Mouse (Mus musculus) spleen, postnatal 36 days (tissue): Measurements from ENCODE around the gene Tuba3a.
A peak's percentile ranks its signal among the peaks of the same experiment; 100 is the strongest.
"Not testable (repeated sequence)": the region's sequence is repeated elsewhere in the genome, so short reads cannot be mapped to it uniquely, and the experiment has no call there.

Experiments used
- DNase-seq, 2 experiments: peaks; one replicate each; pipeline ENCODE4 v3.0.0; 2022; ENCODE audit warnings: low spot score in 2 of 2, mixed read lengths in 1 of 2

Gene Tuba3a

DNA sequence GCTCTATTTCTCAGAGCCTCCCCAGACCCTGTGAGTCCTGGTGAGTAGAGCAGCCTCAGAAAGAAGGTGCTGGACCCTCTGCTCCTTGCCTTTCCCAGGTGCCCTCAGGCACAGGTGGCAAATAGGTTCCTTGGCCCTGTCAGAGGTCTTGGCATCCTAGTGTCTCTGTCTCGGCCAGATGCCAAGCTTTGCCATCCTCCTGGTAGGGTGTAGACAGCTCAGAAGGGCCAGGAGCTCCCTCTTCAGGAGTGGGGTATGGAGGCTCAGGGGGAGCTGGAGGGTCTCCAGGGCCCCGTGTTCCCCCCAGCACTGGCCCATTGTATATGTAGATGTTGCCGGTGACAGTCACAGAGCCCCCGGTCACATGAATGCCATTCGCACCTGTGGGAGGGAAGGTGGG lies 21.2 kb upstream of the Tuba3a start:
- no peak for DNase-seq

GRCm38 (mm10) chr6:125305465-125305864 lies 19.6 kb upstream of the Tuba3a start:
- no peak for DNase-seq

DNA sequence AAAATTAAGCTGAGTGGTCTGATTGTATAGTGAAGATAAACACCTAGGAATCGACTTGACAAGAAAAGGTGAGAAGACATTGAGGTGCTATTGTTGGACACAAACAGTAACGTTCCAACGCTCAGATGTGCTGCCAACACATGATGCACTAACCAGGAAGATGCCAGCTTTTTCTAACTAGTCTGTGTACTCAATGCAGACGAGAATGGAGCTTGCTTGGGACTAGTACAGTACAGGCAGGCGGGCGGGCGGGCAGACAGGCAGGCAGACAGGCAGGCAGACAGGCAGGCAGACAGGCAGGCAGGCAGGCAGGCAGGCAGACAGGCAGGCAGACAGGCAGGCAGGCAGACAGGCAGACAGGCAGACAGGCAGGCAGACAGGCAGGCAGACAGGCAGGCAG lies 18.6 kb upstream of the Tuba3a start:
- not testable (repeated sequence) for DNase-seq

DNA sequence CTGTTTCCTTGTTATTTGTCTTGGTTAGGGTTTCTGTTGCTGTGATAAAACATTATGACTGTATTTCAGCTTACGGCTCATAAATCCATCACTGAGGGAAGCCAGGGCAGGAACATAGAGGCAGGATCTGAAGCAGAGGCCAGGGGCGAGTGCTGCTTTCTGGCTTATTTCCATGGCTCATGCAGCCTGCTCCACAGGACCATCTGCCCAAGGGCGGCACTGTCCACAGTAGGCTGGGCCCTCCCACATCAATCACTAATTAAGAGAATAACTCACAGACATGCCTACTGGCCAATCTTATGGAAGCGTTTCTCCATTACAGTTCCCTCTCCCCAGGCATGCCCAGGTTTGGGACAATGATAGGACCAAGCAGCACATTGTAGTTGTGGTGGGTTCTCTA lies 17.4 kb upstream of the Tuba3a start:
- no peak for DNase-seq

DNA sequence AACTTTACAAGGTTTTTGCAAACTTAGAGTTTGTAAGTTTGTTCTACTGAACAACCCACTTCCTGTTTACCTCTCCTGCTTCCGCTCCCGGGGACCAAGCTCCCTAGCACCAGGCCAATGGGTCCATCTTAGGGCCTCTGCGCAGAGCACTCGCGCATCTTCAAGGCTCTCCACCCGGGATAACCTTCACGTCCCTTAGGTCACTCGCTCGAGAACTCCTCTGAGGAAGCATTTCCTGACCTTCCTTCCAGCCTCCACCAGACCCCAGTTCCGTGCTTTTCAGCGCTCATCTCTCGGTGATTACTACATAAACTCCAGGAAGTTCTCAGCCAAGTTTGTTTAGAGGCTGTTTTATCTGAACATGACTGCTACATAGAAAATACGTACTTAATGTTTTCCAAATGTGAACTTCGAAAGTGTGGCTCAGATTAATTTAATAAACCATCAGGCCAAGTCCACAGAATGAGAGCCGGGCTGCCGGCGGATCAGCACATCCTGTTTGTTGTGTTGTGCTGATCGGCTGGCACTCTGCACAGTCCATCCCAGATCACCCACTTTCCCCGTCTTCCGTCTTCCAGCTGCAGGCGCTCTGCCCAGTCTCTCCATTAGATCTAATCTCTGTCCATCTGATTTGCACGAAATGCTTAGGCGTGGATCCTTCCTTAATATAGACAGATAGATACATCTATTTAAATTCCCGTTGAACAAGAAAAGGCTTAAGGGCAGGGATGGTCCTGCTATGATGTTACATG lies 16.6 kb upstream of the Tuba3a start:
- DNase-seq: peak in 1 of 2 experiments; percentile 11

- no peak for DNase-seq
Measured at GRCm38 (mm10) chr6:125300982-125301381, 15.1 kb upstream of the Tuba3a start.

DNA sequence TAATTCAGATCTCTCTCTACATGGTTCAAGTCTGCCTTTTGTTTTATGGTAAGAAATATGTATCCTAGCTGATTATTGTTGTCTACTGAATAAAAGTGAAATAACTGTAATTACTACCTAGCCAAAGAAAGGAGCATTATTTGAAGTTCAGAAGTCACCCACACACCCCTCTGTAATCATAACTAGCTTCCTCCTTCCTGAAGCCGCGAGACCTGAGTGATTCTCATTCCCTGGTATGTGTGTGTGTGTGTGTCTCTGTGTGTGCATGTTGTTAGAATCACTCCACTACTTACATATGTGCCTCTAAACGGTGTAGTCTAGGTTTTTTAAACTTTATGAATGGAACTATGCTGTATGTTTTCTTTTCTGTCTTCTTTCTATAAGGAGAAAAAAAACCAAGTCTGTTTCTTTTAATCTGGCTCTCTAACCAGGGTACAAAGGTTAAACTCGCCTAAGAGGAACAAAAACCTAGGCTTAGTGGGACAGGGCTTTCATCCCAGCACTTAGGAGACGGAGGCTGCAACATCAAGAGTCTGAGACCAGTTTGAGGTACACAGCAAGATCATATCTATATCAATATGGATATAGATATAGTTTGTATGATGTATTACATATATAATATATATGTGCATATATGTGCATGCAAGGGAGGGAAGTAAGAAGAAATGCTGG lies 11.4 kb upstream of the Tuba3a start:
- DNase-seq: no peak

- DNase-seq: no peak
Measured at GRCm38 (mm10) chr6:125294049-125294448, 8.2 kb upstream of the Tuba3a start.

GRCm38 (mm10) chr6:125292256-125292655 lies 6.4 kb upstream of the Tuba3a start:
- no peak for DNase-seq

DNA sequence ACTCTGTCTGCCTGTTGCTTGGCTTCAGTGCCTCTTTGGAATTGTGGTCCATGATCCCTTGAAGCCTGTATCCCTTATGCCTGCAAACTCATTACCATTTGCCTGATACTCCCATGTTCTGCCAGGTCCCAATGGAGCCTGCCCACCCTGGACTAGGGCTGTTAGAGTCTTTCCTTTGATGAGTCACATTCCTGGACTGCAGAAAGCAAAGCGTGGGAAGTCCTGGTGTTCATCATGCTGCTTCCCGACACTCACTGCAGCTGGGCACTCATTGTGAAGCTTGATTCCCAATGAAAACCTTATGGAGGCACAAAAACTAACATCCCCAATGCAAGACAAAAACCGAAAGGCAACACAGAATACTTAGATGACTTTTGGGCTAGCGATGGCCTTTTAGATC lies 5.5 kb upstream of the Tuba3a start:
- no peak for DNase-seq

DNA sequence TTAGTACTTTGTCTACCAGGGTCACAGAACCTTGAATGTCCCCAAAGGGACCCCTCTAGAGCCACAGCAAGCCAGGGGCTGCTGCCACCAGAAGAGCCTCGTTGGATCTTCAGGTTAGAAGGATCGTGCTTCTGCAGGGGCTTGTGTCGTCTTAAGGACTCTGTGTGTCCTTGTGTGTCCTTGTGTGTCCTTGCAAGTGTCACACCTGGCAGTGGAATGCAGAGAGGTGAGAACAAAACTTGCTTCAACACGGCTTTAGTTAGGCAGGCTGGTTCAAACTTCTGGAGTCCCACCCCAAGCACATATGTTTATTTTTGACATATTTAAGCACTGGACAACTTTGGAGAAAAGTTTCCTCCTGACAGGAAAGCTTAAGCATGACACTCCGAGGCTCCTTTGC lies 2.9 kb upstream of the Tuba3a start:
- DNase-seq: no peak

DNA sequence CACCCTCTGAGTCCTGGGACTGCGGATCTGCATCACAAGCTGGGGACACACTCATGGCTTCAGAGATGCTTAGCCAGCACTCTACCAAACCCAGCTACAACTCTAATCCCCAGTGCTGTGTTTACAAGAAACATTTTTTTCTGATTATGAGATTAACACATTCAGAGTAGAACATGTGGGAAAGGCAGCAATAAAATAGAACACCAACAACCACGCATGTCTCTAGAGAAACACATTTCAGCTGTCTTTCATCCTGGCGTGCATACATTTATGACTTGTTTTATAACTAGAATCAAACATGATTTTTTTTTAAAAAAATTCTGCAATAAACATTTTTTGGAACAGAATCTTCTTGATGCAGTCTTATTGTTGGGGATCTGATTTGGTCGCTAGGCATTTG lies 1.1 kb upstream of the Tuba3a start:
- no peak for DNase-seq

GRCm38 (mm10) chr6:125284751-125285150 lies 1.1 kb downstream of the Tuba3a start:
- no peak for DNase-seq

GRCm38 (mm10) chr6:125284250-125284649 lies 1.6 kb downstream of the Tuba3a start:
- no peak for DNase-seq

GRCm38 (mm10) chr6:125282721-125283120 lies 3.1 kb downstream of the Tuba3a start:
- DNase-seq: not testable (repeated sequence)

DNA sequence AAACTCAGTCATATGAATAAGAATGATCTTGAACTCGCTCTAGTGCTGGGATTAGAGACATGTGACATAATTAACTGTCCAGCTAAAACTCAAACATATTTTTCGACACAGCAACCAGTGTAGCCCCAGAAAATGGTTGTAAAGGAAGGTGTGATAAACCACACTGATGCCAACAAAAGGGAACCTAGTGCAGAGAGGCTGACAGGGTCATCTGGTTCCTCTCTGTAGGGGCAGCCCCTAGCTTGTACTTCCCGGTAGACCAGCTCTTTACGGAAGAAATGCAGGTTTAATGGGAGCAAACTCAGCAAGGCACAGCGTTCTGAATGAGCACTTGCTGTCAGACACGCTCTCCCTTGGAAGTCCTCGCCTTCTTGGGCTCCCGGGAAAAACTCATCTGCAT lies 6.1 kb downstream of the Tuba3a start:
- peak; percentile 19 to 41 for DNase-seq

- DNase-seq: peak in 1 of 2 experiments; percentile 25
Measured at GRCm38 (mm10) chr6:125274841-125275563, 10.8 kb downstream of the Tuba3a start.

DNA sequence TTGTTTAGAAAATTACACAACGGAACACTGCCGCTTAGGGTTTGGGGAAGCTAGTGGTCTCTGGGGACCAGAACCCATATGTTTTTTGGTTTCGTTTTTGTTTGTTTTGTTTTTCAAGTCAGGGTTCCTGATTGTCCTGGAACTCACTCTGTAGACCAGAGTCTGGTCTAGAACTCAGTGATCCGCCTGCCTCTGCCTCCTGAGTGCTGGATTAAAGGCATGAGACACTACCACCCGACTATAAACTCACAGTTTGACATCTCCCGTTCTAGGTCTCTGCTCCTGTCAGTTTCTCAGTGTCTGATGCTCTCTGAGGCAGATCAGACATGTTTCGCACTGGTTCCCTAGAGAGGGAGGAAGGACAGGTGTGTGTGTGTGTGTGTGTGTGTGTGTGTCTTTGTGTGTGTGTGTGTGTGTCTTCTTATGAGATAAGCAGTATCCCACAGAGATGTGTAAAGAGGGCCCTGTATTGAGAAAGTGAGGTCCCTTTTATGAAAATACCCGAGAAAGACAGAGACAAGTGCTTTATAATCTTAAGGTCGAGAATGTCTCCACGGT lies 13.5 kb downstream of the Tuba3a start:
- peak; percentile 56 to 64 for DNase-seq

GRCm38 (mm10) chr6:125271455-125272227 lies 14.2 kb downstream of the Tuba3a start:
- peak; percentile 80 to 86 for DNase-seq

GRCm38 (mm10) chr6:125268799-125269198 lies 17.0 kb downstream of the Tuba3a start:
- DNase-seq: no peak

DNA sequence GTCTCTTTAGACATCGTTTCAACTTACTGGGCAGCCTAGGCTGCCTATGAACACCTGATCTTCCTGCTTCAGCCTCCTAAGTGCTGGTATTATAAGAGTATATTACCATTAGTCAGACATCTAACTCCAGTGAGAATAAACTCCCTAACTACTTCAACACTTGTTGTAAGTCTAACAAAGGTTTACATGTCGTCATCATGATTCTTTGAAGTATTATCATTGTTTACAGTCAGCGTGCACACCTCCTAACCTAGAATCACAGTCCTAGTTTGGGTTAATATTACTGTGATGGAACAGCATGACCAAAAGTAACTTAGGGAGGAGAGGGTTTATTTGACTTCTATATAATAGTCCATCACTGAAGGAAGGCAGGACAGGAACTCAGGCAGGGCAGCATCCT lies 18.4 kb downstream of the Tuba3a start:
- no peak for DNase-seq

DNA sequence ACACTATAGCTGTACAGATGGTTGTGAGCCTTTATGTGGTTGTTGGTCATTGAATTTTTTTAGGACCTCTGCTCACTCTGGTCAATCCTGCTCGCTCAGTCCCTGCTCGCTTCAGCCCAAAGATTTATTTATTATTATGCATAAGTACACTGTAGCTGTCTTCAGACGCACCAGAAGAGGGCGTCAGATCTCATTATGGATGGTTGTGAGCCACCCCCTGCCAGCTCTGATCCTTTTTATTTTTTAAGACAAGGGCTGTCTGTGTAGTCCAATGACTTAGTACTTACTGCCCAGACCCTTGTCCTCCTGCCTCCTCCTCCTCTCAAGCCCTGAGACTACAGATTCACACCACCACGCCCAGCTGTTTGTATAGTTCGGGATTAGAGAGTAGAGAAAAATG lies 19.2 kb downstream of the Tuba3a start:
- DNase-seq: not testable (repeated sequence)
